Mouse (Mus musculus) kidney, postnatal 0 days (tissue): ENCODE measurements around the gene Odf3l1. TPM values are rescaled to one million over a fixed set of nuclear protein-coding genes. Genes with fewer than 3 reads are reported as not detected.

ENCODE experiments used
- ATAC-seq: fragments of 200-750 bp; cut with Nextera tagmentation; replicated peaks from 2 replicates; pipeline ENCODE4 v1.8.0; 2017; ENCODE audit warnings: low read depth, moderate number of reproducible peaks, moderate TSS enrichment, moderate library complexity; ENCODE audit not compliant: low FRiP score
- DNase-seq: peaks from one replicate; pipeline ENCODE4 v3.0.0-alpha.2; 2016; ENCODE audit warnings: low spot score
- H3K27ac ChIP-seq: fragments of 300-500 bp; sonication (generic); 2 replicates; pipeline ENCODE4 v1.5.1; 2014; ENCODE audit warnings: mild to moderate bottlenecking
- H3K27me3 ChIP-seq: fragments of 300-500 bp; sonication (generic); 2 replicates; pipeline ENCODE4 v1.6.1; 2014; ENCODE audit warnings: low read length, mixed read lengths; ENCODE audit not compliant: insufficient read depth
- H3K36me3 ChIP-seq: fragments of 300-500 bp; sonication (generic); 2 replicates; pipeline ENCODE4 v1.6.1; 2014; ENCODE audit warnings: low read length, mixed read lengths; ENCODE audit not compliant: insufficient read depth
- H3K4me1 ChIP-seq: fragments of 300-500 bp; sonication (generic); replicated peaks from 2 replicates; pipeline ENCODE4 v1.6.1; 2014; ENCODE audit warnings: antibody characterized with exemption, low read length, mixed read lengths; ENCODE audit not compliant: insufficient read depth
- H3K4me2 ChIP-seq: fragments of 300-500 bp; sonication (generic); 2 replicates; pipeline ENCODE4 v1.6.1; 2014; ENCODE audit warnings: mild to moderate bottlenecking, low read length, moderate library complexity, mixed read lengths
- H3K4me3 ChIP-seq: fragments of 300-500 bp; sonication (generic); replicated peaks from 2 replicates; pipeline ENCODE4 v1.5.1; 2014; ENCODE audit warnings: low read depth, low read length
- H3K9ac ChIP-seq: fragments of 300-500 bp; sonication (generic); 2 replicates; pipeline ENCODE4 v1.6.1; 2014; ENCODE audit warnings: low read depth, low read length
- H3K9me3 ChIP-seq: fragments of 300-500 bp; sonication (generic); replicated peaks from 2 replicates; pipeline ENCODE4 v1.6.1; 2016; ENCODE audit warnings: low read length, inconsistent platforms, mixed read lengths
- CTCF ChIP-seq: IDR thresholded peaks from 2 replicates; pipeline ENCODE4 v1.5.1; 2016; ENCODE audit warnings: antibody characterized with exemption, low read depth, mild to moderate bottlenecking, moderate library complexity
- WGBS: fragments of 180-500 bp; shearing (Covaris S2); extraction: QIAGEN DNeasy Blood & Tissue Kit; methylation state at CpG from one replicate; pipeline ENCODE4 v1.1.7; 2014; 5-methylcytosine and 5-hydroxymethylcytosine counted together
- polyA plus RNA-seq: library from polyadenylated mRNA; unstranded; fragments of >200 nt; fragmentation: Nextera tagmentation; extraction: Ambion mirVana; gene quantifications from 2 replicates; pipeline ENCODE4 v1.2.1, GENCODE M21; 2015

The Odf3l1 gene
- polyA plus RNA-seq, 1 experiment from 2014 or later = 0.11 TPM

- no peaks in the 10 kb centered on the region for H3K27me3 ChIP-seq
- H3K4me2 ChIP-seq = no peak overlapping the region
- WGBS = 74% methylated on average over 3 of the region's 3 CpGs
- H3K4me1 ChIP-seq = peaks cover 16% of the 10 kb centered on the region
- no peaks in the 10 kb centered on the region for H3K9me3 ChIP-seq
- DNase-seq = no peak
- no peaks in the 10 kb centered on the region for H3K36me3 ChIP-seq
- H3K4me3 ChIP-seq = no peak overlapping the region
- ATAC-seq = no peak
- H3K27ac ChIP-seq = no peak overlapping the region
- TF ChIP-seq CTCF = no peak
- H3K9ac ChIP-seq = no peak overlapping the region
Observed at GRCm38 (mm10) chr9:56860035-56860434, 4.4 kb downstream of the Odf3l1 start.

DNA sequence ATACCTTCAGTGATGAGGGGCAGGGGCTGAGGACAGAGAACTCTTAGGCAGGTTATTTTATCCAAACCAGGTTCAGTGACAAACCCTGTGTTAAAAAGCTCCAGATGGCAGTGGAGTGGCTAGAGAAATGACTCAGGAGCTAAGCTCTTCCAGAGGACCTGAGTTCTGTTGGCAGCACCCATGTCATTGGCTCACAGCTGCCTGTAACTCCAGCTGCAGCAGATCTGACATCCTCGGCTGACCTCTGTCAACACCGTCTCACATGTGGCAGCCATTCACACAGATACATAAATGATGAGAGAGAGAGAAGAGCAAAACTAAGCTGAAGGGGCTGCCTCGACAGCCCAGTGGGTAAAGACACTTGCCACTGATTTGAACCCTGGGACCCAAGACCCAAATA lies 7.0 kb downstream of the Odf3l1 start:
- DNase-seq (no peak), ATAC-seq (no peak)
- no peak overlapping the region for H3K27ac ChIP-seq
- H3K9ac ChIP-seq = no peak overlapping the region
- H3K27me3 ChIP-seq = no peaks in the 10 kb centered on the region
- TF ChIP-seq CTCF = no peak
- no peaks in the 10 kb centered on the region; the same call in 1 of the 2 replicates for H3K4me1 ChIP-seq
- H3K4me3 ChIP-seq = no peak overlapping the region
- no peaks in the 10 kb centered on the region for H3K9me3 ChIP-seq
- WGBS = 41% methylated on average over 3 of the region's 3 CpGs
- no peak overlapping the region for H3K4me2 ChIP-seq
- H3K36me3 ChIP-seq = no peaks in the 10 kb centered on the region

DNA sequence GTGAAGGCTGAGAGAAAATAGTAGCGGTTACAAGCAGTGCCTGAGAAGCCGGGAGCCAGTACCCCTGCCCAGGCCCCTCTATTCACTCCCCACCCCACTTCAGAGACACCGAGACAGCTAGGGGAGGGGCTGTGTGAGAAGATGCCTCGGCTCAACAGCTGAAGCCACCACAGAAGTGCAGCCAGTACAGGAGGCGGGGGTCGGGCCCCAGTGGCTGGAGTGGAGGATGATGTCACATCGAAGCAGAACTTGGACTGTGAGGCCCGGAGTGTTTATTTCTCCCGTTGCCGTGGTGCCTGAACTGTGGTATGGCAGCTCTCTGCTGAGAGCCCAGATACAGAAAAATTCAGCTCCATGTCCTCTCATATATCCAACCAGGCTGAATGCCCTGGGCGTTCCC lies 12.7 kb downstream of the Odf3l1 start:
- no peaks in the 10 kb centered on the region for H3K27me3 ChIP-seq
- H3K4me2 ChIP-seq = no peak overlapping the region
- TF ChIP-seq CTCF = no peak
- H3K9ac ChIP-seq = 0 out of 2 replicates have a peak overlapping the region, but pooled peaks have one; percentile 10
- 0 out of 2 replicates have a peak, but pooled peaks have one; percentile 42 for ATAC-seq
- DNase-seq = peak; percentile 69
- H3K27ac ChIP-seq = no peak overlapping the region
- no peaks in the 10 kb centered on the region for H3K4me1 ChIP-seq
- no peak overlapping the region for H3K4me3 ChIP-seq
- 29% methylated on average over 11 of the region's 11 CpGs for WGBS
- no peaks in the 10 kb centered on the region for H3K36me3 ChIP-seq
- H3K9me3 ChIP-seq = no peaks in the 10 kb centered on the region

GRCm38 (mm10) chr9:56850905-56851252 lies 13.6 kb downstream of the Odf3l1 start:
- no peak for ATAC-seq
- Histone ChIP-seq H3K4me2 (no peak overlapping the region), H3K4me3 (no peak overlapping the region), H3K9ac (no peak overlapping the region), H3K36me3 (no peaks in the 10 kb centered on the region), H3K27me3 (no peaks in the 10 kb centered on the region), H3K9me3 (no peaks in the 10 kb centered on the region), H3K4me1 (no peaks in the 10 kb centered on the region), H3K27ac (no peak overlapping the region)
- no peak for TF ChIP-seq CTCF
- DNase-seq = no peak
- 84% methylated on average over 4 of the region's 4 CpGs for WGBS

DNA sequence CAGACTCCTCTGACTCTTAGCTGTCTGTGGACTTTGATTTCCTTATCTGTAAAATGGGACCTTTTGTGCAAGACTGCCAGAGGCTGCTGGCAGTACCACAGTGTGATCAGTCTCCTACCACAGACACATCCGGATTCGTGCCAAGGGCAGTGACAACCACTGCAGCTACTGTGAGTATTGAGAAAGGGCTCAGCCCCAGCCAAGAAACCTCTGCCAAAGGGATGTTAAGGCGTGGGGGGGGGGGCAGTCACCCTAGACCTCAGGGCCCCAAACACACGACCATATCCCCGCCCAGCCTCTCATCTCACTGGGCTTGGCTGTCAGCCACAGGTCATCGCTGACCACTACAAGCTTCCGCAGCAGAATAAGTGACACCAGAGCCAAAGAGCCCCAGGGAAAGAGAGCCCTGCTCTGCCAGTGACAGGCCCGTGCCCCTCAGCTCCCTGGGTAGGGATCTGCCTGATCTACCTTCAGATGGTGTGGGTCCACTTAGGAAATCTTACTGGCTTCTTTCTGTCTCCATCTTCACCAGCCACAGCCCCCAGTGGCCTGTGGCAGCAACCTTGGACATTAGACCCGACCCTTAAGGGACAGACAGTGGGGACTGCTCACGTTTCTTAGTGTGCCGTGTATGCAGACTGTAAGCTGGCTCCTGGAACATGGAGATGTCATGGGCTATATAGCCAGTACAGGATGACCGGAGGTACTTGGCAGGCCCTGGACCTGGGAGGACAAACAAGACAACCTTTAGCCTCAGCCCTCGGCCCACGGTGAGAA lies 14.2 kb downstream of the Odf3l1 start:
- H3K27me3 ChIP-seq = no peaks in the 10 kb centered on the region
- H3K4me2 ChIP-seq = no peak overlapping the region
- H3K4me3 ChIP-seq = no peak overlapping the region
- no peaks in the 10 kb centered on the region for H3K36me3 ChIP-seq
- 62% methylated on average over 14 of the region's 14 CpGs for WGBS
- ATAC-seq (no peak), DNase-seq (no peak)
- H3K9me3 ChIP-seq = no peaks in the 10 kb centered on the region
- H3K4me1 ChIP-seq = no peaks in the 10 kb centered on the region
- H3K9ac ChIP-seq = no peak overlapping the region
- TF ChIP-seq CTCF = no peak
- H3K27ac ChIP-seq = no peak overlapping the region

- Histone ChIP-seq H3K9ac (no peak overlapping the region), H3K4me1 (no peaks in the 10 kb centered on the region), H3K9me3 (no peaks in the 10 kb centered on the region), H3K27ac (no peak overlapping the region), H3K4me2 (no peak overlapping the region), H3K36me3 (no peaks in the 10 kb centered on the region), H3K27me3 (no peaks in the 10 kb centered on the region; the same call in 1 of the 2 replicates), H3K4me3 (no peak overlapping the region)
- DNase-seq = peak; percentile 79
- ATAC-seq = peak; percentile 19; the same call in 1 of the 2 replicates
- WGBS = 20% methylated on average over 3 of the region's 3 CpGs
- peak; percentile 85 for TF ChIP-seq CTCF
Observed at GRCm38 (mm10) chr9:56847523-56847922, 17.0 kb downstream of the Odf3l1 start.
